Mouse (Mus musculus) kidney, adult 18-20 months (tissue): ENCODE measurements around the gene Mapk10.

Source experiments
- DNase-seq: peaks from one replicate; pipeline ENCODE4 v3.0.0; 2021

Gene Mapk10

GRCm38 (mm10) chr5:103028940-103029621 is 182.1 kb downstream of the Mapk10 start:
- no peak for DNase-seq

- DNase-seq, result no peak
Observed at GRCm38 (mm10) chr5:103022504-103023172, 188.5 kb downstream of the Mapk10 start.

- no peak for DNase-seq
Observed at GRCm38 (mm10) chr5:103021479-103021878, 189.7 kb downstream of the Mapk10 start.

GRCm38 (mm10) chr5:103020954-103021353 is 190.2 kb downstream of the Mapk10 start:
- no peak for DNase-seq

GRCm38 (mm10) chr5:103020127-103020526 is 191.0 kb downstream of the Mapk10 start:
- no peak for DNase-seq

GRCm38 (mm10) chr5:103017637-103018036 is 193.5 kb downstream of the Mapk10 start:
- no peak for DNase-seq

DNA sequence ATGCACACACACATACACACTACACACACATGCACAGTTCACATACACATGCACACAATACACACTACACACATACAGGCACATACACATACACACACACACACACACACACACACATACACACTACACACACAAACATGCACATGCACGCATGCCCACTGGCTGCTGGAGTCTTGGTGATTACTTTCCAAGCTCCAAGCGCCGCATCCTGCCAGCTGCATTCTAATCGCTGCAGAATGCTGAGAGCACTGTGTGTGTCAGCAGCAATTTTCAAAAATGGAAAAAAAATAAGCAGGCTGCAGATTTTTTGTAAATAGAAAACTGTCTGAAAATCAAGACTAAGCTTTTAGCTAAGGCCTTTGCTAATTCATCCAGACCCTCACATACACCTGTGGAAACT is 196.8 kb downstream of the Mapk10 start:
- DNase-seq, result no peak

DNA sequence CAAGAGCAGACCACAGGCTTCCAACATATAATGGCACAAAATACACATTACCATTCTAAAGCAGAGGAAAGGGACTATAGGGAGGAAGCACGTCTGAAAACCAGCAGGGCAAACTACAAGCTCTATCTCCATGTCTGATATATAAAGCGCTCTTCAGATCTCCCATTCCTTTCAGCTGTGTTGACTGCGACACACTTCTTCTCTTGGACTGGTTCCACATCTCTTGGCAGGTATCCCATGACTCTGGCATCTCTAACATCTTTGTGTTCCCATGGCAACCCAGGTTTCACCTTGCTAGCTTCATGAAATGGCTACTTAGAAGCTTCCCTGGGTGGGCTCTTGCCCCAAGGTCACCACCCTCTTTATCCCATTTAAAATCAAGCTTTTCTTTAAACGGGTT is 202.2 kb downstream of the Mapk10 start:
- DNase-seq, result no peak

DNA sequence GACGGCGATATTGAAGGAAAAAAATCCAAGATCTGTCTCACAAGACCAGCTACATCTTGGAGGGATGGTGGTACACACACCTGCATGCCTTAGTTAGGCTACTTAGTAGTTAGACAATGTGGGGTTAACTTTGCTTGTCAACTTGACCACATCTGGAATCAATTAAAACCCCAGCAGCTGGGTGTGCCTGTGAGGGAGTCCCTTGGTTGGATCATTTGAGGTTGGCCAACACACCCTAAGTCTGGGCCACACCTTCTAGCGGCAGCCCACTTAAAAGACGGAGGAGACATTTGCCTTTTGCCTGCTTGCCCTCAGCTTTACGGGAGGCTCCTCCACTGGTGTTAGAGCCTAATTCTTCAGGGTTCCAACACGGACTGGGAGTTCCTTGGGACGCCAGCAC is 209.0 kb downstream of the Mapk10 start:
- DNase-seq, result no peak

GRCm38 (mm10) chr5:103000572-103000971 is 210.6 kb downstream of the Mapk10 start:
- DNase-seq, result no peak

DNA sequence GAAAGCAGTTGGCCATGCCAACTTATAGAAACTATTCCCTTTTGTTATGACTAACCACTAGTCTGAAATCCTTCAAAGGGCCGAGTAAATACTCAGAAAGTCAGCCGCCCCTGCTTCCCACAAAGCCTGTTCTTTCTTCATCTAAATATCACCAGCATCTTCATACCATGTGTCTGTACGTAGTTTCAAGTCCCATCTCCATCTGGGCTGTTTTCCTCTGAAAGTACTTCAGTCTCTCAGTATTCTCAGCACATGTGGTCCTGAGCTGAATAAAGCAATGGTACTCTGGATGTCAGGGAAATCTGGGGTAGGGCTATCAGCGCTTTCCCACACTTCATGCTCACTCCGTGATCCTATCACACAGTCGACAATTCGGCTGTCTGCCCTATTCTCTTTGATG is 212.6 kb downstream of the Mapk10 start:
- DNase-seq, result no peak

DNA sequence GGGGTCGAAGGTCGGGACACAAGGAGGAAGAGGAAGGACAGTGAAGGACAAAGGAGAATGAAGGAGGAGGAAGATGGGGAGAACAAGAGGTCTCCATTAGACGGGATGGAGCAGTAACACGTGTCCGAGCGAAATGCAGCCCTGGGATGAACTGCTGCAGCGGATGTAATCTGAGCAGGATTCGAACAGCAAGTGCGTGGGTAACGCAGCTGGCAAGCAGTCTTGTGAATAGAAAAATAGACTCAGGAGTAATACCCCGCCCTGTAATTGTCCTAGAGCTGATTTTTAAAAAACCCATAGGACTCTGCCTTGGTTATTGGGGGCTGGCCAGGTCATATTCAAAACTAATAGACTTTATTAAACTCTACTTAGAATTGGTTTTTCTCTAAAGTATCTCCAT is 213.2 kb downstream of the Mapk10 start:
- DNase-seq, result no peak

DNA sequence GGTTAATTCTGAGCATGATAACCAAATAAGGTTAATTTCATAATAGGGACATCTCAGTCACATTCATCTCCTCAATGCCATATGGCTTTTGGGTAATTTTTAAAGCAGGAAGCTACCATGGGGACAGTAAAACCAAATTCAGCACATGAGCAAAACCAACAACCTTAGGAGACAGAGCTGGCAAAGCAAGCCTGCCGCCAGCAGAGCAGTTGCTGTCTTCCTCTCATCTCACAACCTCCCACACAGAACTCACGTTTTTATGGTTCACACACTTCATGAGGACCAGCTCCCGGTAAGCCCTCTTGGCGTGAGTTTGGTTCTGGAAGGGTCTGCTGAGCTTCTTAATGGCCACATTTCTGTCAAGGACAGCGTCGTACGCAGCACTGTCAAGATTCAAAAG is 214.8 kb downstream of the Mapk10 start:
- DNase-seq, result no peak

GRCm38 (mm10) chr5:102995928-102996327 is 215.2 kb downstream of the Mapk10 start:
- no peak for DNase-seq

GRCm38 (mm10) chr5:102993951-102994350 is 217.2 kb downstream of the Mapk10 start:
- DNase-seq, result no peak

DNA sequence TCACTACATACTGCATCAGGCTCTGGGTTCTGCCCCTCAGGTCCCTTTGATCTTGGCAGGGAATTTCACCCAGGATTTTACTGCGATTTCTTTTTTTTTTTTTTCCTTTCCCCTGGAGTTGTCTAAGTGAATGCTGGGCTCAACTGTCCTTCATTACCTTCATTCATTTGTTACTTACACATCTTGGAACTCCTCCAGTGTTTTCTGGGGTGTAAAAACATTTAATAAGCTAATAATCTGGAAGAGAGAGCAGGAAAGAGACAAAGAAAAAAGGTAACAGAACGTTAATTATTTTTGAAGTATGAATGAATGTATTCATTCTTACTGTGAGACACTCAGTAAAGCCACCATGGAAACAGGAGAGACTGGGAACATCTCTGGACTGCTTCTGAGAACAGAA is 219.4 kb downstream of the Mapk10 start:
- DNase-seq, result no peak

GRCm38 (mm10) chr5:102978382-102978781 is 232.8 kb downstream of the Mapk10 start:
- no peak for DNase-seq

GRCm38 (mm10) chr5:102977138-102977537 is 234.0 kb downstream of the Mapk10 start:
- no peak for DNase-seq

DNA sequence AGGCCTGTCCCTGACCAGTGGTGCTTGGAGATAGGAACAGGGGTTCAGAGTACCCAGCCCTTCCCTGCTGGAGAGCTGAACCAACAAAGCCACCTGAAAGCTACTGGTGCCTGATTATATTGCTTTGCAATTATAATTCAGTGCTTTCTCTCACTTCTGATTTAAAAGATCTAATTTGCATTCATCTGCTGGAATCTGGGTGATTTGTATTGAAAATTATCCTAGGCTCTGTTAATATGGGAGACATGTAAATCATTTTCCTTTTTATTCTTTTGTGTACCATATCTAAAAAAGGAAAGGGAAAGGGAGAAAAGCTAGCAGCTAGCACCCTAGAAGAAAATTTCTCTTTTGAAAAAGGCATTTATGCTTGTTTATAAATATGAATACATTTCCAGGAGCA is 234.6 kb downstream of the Mapk10 start:
- DNase-seq, result no peak

DNA sequence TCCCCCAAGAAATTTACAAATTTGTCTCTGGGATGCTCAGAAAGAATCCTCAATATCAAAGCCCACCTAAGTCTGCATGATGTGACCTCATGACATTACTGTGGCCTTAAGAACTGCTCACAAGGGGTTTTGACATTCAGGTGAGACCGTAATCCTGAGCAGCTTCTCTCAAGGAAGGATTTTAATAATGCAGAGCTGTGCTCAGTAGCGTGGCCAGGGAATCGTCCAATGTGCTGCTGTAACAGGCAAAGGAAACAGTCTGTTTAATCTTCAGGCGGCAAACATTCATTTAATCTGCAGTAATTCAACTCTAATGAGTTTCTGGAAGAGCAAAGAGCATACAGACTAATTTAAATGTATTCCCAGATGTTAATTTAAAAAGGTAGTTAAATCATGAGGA is 236.7 kb downstream of the Mapk10 start:
- DNase-seq, result no peak

DNA sequence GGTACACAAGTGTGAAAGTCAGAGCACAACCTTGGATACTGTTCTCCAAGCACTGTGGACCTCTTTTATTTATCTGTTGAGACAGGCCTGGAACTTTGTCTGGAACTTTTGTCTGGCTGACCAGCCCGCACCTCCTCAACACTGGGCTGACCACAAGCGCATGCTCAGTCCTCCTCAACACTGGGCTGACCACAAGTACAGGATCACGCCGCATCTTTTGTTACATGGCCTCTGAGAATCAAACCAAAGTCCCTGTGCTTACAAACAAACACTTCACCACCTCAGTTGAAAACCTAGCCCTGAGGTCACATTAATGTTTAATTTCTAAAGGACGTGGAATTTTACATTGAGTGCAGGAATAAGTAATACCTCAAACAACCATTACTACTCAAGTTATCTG is 246.7 kb downstream of the Mapk10 start:
- DNase-seq, result no peak

DNA sequence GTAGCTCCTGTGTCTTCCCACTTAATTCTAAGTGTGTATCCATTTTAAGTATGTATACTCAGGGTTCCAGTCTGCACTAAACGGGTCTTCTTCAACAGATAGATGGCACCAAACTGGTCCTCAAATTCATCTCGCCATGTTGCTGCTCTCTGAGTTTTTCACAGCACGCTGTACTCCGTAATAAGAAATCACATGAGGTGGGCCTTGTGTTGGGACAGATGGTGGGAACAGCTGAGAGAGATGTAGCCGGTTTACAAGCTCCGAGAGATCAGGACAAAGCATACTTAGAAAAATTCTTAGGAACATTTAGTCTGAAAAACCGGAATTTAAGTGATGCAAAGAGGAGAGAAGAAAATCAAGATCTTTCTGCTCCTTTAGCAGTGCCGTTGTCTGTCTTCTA is 257.7 kb downstream of the Mapk10 start:
- DNase-seq, result no peak

- DNase-seq, result no peak
Observed at GRCm38 (mm10) chr5:102952918-102953317, 258.2 kb downstream of the Mapk10 start.

DNA sequence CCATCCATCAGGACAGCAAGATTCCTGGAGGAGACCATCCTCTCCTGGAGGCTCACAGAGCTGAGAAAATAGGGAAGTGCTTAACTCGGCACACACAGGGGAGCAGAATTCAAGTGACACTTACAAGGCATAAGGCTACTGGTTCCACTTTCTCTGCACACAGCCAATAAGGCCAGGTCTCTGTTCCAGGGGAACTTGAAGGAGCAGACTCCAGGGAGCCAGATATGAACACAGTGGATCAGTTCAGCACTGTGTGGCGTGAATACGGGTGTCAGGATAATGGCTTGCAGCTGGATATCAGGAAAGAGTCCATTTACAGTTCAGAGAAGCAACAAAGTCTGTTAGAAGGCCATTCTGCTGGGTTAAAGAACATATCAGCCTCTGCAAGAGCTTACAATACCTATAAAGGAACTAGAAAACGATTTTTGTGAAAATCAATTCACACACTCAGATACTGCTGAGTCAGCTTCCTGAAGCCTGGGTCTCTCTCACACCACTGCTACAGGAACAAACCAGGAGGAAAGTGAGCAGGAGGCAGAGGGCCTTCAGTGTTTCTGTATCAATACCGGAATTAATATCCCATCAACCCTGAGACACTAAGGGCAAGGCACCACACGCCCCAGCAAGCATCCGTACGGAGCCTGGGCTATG is 263.9 kb downstream of the Mapk10 start:
- DNase-seq, result no peak
